In genomic region chr10:67081206-67082007, GRCm38 (mm10) we compare ENCODE assay signal across 17 mouse cellular contexts. TPM values are rescaled to one million over a fixed set of nuclear protein-coding genes. Genes with fewer than 3 reads are reported as not detected.
DNase-seq lines count a peak whose midpoint lies in the region; ATAC-seq lines count a peak whose summit lies in the region.
"Had no signal": no experiment of that assay in that cellular context is flagged by ENCODE, and none has a peak within 500 bp of the region (broad histone marks: within the 10 kb centered on the region; RNA-seq: fewer than 3 reads in every experiment).

No protein-coding gene starts in this region.

- no peaks in the 10 kb centered on the region for H3K9me3 ChIP-seq in heart, embryonic 16.5 days (replicated peaks; ENCODE audit: control insufficient read depth, low read length)
- H3K9me3 ChIP-seq in heart, embryonic 12.5 days (replicated peaks): no peaks in the 10 kb centered on the region
- no peaks in the 10 kb centered on the region for H3K9me3 ChIP-seq in lung, embryonic 16.5 days (ENCODE audit: control insufficient read depth, low read length)
- H3K9me3 ChIP-seq in embryonic facial prominence, embryonic 14.5 days (ENCODE audit: control insufficient read depth, low read length): no peaks in the 10 kb centered on the region
- H3K9me3 ChIP-seq: hindbrain, embryonic 13.5 days; liver, embryonic 12.5 days; lung, embryonic 15.5 days had no signal

- ATAC-seq in heart, embryonic 16.5 days (replicated peaks; ENCODE audit: extremely low read depth, insufficient read depth, low FRiP score): peak; percentile 57
- ATAC-seq in heart, embryonic 12.5 days (ENCODE audit: insufficient number of reproducible peaks, low FRiP score): no peak
- peak; percentile 49; the same call in 1 of the 2 replicates for ATAC-seq in lung, embryonic 16.5 days (ENCODE audit: low read depth)
- ATAC-seq in embryonic facial prominence, embryonic 14.5 days (ENCODE audit: low read depth): no peak
- ATAC-seq in megakaryocyte progenitor cell, adult 5-6 weeks (replicated peaks; ENCODE audit: poor library complexity): 0 out of 2 replicates have a peak, but pooled peaks have one; percentile 36
- ATAC-seq: inflammation-experienced regulatory T-cells, adult 6 months; liver, embryonic 12.5 days; midbrain, embryonic 16.5 days; Patski had no signal

- peak overlapping the region; percentile 21; the same call in 1 of the 2 replicates for H3K4me2 ChIP-seq in heart, embryonic 16.5 days (ENCODE audit: low read depth, low read length)
- H3K4me2 ChIP-seq in heart, embryonic 12.5 days: no peak overlapping the region
- no peak overlapping the region for H3K4me2 ChIP-seq in lung, embryonic 16.5 days (ENCODE audit: low read depth, low read length)
- no peak overlapping the region for H3K4me2 ChIP-seq in embryonic facial prominence, embryonic 14.5 days (ENCODE audit: low read depth, low read length)
- H3K4me2 ChIP-seq: hindbrain, embryonic 13.5 days; liver, embryonic 12.5 days; lung, embryonic 15.5 days had no signal

- H3K9ac ChIP-seq in heart, embryonic 16.5 days (ENCODE audit: low read length): no peak overlapping the region; the same call in 1 of the 2 replicates
- H3K9ac ChIP-seq in heart, embryonic 12.5 days: no peak overlapping the region
- H3K9ac ChIP-seq in lung, embryonic 16.5 days (ENCODE audit: low read length): no peak overlapping the region
- H3K9ac ChIP-seq in embryonic facial prominence, embryonic 14.5 days (ENCODE audit: low read depth, low read length): no peak overlapping the region
- H3K9ac ChIP-seq: hindbrain, embryonic 13.5 days; liver, embryonic 12.5 days; lung, embryonic 15.5 days had no signal

- WGBS in heart, embryonic 16.5 days: 61% methylated on average over 18 of the region's 18 CpGs
- 80% methylated on average over 18 of the region's 18 CpGs for WGBS in heart, embryonic 12.5 days
- WGBS in lung, embryonic 16.5 days: 73% methylated on average over 18 of the region's 18 CpGs
- whole genome bisulfite sequencing in embryonic facial prominence, embryonic 14.5 days: 64% methylated on average over 18 of the region's 18 CpGs

- no peaks in the 10 kb centered on the region for H3K27me3 ChIP-seq in heart, embryonic 16.5 days (ENCODE audit: control insufficient read depth, insufficient read depth, low read length)
- H3K27me3 ChIP-seq in heart, embryonic 12.5 days (replicated peaks): no peaks in the 10 kb centered on the region
- H3K27me3 ChIP-seq in lung, embryonic 16.5 days (ENCODE audit: control insufficient read depth, insufficient read depth, low read depth, low read length): no peaks in the 10 kb centered on the region
- no peaks in the 10 kb centered on the region for H3K27me3 ChIP-seq in embryonic facial prominence, embryonic 14.5 days (replicated peaks; ENCODE audit: control insufficient read depth, insufficient read depth, low read length)
- H3K27me3 ChIP-seq: hindbrain, embryonic 13.5 days; liver, embryonic 12.5 days; lung, embryonic 15.5 days; Patski had no signal

- H3K4me1 ChIP-seq in heart, embryonic 16.5 days (ENCODE audit: control insufficient read depth, insufficient read depth, low read length): peaks cover 28% of the 10 kb centered on the region
- peaks cover 42% of the 10 kb centered on the region for H3K4me1 ChIP-seq in heart, embryonic 12.5 days (replicated peaks)
- peaks cover 3% of the 10 kb centered on the region; the same call in 1 of the 2 replicates for H3K4me1 ChIP-seq in lung, embryonic 16.5 days (replicated peaks; ENCODE audit: control insufficient read depth, insufficient read depth, low read length)
- peaks cover 26% of the 10 kb centered on the region for H3K4me1 ChIP-seq in embryonic facial prominence, embryonic 14.5 days (ENCODE audit: control insufficient read depth, insufficient read depth, low read length)

- H3K4me3 ChIP-seq in heart, embryonic 16.5 days (ENCODE audit: low read length): no peak overlapping the region
- no peak overlapping the region for H3K4me3 ChIP-seq in heart, embryonic 12.5 days
- H3K4me3 ChIP-seq in lung, embryonic 16.5 days (ENCODE audit: low read length): no peak overlapping the region
- H3K4me3 ChIP-seq in embryonic facial prominence, embryonic 14.5 days (ENCODE audit: low read depth, low read length): no peak overlapping the region
- H3K4me3 ChIP-seq: gastrocnemius, adult 2 months; hindbrain, embryonic 13.5 days; liver, embryonic 12.5 days; lung, embryonic 15.5 days had no signal

- no peaks in the 10 kb centered on the region for H3K36me3 ChIP-seq in heart, embryonic 16.5 days (ENCODE audit: control insufficient read depth, insufficient read depth)
- no peaks in the 10 kb centered on the region for H3K36me3 ChIP-seq in heart, embryonic 12.5 days
- H3K36me3 ChIP-seq in lung, embryonic 16.5 days (ENCODE audit: control insufficient read depth, insufficient read depth, low read length): no peaks in the 10 kb centered on the region
- no peaks in the 10 kb centered on the region for H3K36me3 ChIP-seq in embryonic facial prominence, embryonic 14.5 days (ENCODE audit: control insufficient read depth, insufficient read depth, low read length)
- H3K36me3 ChIP-seq: hindbrain, embryonic 13.5 days; liver, embryonic 12.5 days; lung, embryonic 15.5 days had no signal

- peak overlapping the region; percentile 72 for H3K27ac ChIP-seq in heart, embryonic 16.5 days (ENCODE audit: low read length)
- no peak overlapping the region for H3K27ac ChIP-seq in heart, embryonic 12.5 days (ENCODE audit: poor library complexity, severe bottlenecking)
- H3K27ac ChIP-seq in lung, embryonic 16.5 days (ENCODE audit: low read length): no peak overlapping the region
- H3K27ac ChIP-seq in embryonic facial prominence, embryonic 14.5 days (replicated peaks; ENCODE audit: low read depth, low read length): peak overlapping the region; percentile 52; the same call in 1 of the 2 replicates
- H3K27ac ChIP-seq: gastrocnemius, adult 2 months; hindbrain, embryonic 13.5 days; liver, embryonic 12.5 days; lung, embryonic 15.5 days had no signal

- no peak for DNase-seq in lung, postnatal 25 days (ENCODE audit: low spot score)
- peak; percentile 78 for DNase-seq in embryonic facial prominence, embryonic 14.5 days (ENCODE audit: low spot score)
- DNase-seq in thymus, postnatal 25 days: no peak
- DNase-seq: adrenal gland, postnatal 10 days; cerebellum, adult 9-10 months; gastrocnemius, adult 2 months; right cerebral cortex, postnatal 25 days had no signal

RNA-seq across cellular contexts. Expression of gene Jmjd1c, which starts 14.5 kb away (rescaled TPM):
- polyA plus RNA-seq in heart, embryonic 16.5 days (2015; fragmentation: Nextera tagmentation; extraction: Ambion mirVana): 29.9 and 31.5 TPM in 2 replicates
- 37.9 and 42.3 TPM in 2 replicates for polyA plus RNA-seq in heart, embryonic 12.5 days (2016; fragmentation: Nextera tagmentation; extraction: Ambion mirVana)
- polyA plus RNA-seq in lung, embryonic 16.5 days (2015; fragmentation: Nextera tagmentation; extraction: Ambion mirVana): 28.4 and 29.0 TPM in 2 replicates
- polyA plus RNA-seq in embryonic facial prominence, embryonic 14.5 days (2014; fragmentation: Nextera tagmentation; extraction: Ambion mirVana): 44.0 and 44.4 TPM in 2 replicates
- 82.6 and 124 TPM in 2 replicates for total RNA-seq in megakaryocyte progenitor cell, adult 5-6 weeks (2015)
- 49.5 and 79.8 TPM in 2 replicates for total RNA-seq in megakaryocyte progenitor cell, adult 5-6 weeks (2017)

RNA-seq across cellular contexts. Expression of gene Reep3, which starts 15.3 kb away (rescaled TPM):
- polyA plus RNA-seq in heart, embryonic 16.5 days (2015; fragmentation: Nextera tagmentation; extraction: Ambion mirVana): 29.7 and 30.1 TPM in 2 replicates
- 28.4 and 29.3 TPM in 2 replicates for polyA plus RNA-seq in heart, embryonic 12.5 days (2016; fragmentation: Nextera tagmentation; extraction: Ambion mirVana)
- polyA plus RNA-seq in lung, embryonic 16.5 days (2015; fragmentation: Nextera tagmentation; extraction: Ambion mirVana): 37.9 and 38.6 TPM in 2 replicates
- polyA plus RNA-seq in embryonic facial prominence, embryonic 14.5 days (2014; fragmentation: Nextera tagmentation; extraction: Ambion mirVana): 39.6 and 40.0 TPM in 2 replicates
- 25.3 and 28.7 TPM in 2 replicates for total RNA-seq in megakaryocyte progenitor cell, adult 5-6 weeks (2015)
- total RNA-seq in megakaryocyte progenitor cell, adult 5-6 weeks (2017): 12.1 and 12.2 TPM in 2 replicates

Comparison
In these comparisons a context has a peak if more than half of its experiments do, and no peak if none do; other contexts are left out.
1. ATAC-seq: peak in heart, embryonic 16.5 days (single experiment), lung, embryonic 16.5 days (single experiment) and megakaryocyte progenitor cell, adult 5-6 weeks (single experiment); none in heart, embryonic 12.5 days (single experiment) and embryonic facial prominence, embryonic 14.5 days (single experiment).
2. H3K27ac ChIP-seq: peak in heart, embryonic 16.5 days (single experiment) and embryonic facial prominence, embryonic 14.5 days (single experiment); none in heart, embryonic 12.5 days (single experiment) and lung, embryonic 16.5 days (single experiment).